Mouse (Mus musculus) hindbrain, embryonic 16.5 days (tissue): ENCODE results near the gene Mindy4. TPM values are rescaled to one million over a fixed set of nuclear protein-coding genes. Genes with fewer than 3 reads are reported as not detected.

ENCODE experiments used
- ATAC-seq: fragments of 200-750 bp; cut with Nextera tagmentation; 2 replicates; pipeline ENCODE4 v1.8.0; 2017; ENCODE audit warnings: moderate TSS enrichment, moderate library complexity
- H3K27ac ChIP-seq: fragments of 300-500 bp; sonication (generic); 2 replicates; pipeline ENCODE4 v1.5.1; 2014; ENCODE audit warnings: low read depth, mild to moderate bottlenecking, control low read depth, low read length, moderate library complexity
- H3K27me3 ChIP-seq: fragments of 300-500 bp; sonication (generic); replicated peaks from 2 replicates; pipeline ENCODE4 v1.6.1; 2014; ENCODE audit warnings: low read length; ENCODE audit not compliant: control insufficient read depth, insufficient read depth
- H3K36me3 ChIP-seq: fragments of 300-500 bp; sonication (generic); 2 replicates; pipeline ENCODE4 v1.6.1; 2014; ENCODE audit warnings: mild to moderate bottlenecking, low read length, moderate library complexity, mixed read lengths; ENCODE audit not compliant: control insufficient read depth, insufficient read depth
- H3K4me1 ChIP-seq: fragments of 300-500 bp; sonication (generic); 2 replicates; pipeline ENCODE4 v1.6.1; 2014; ENCODE audit warnings: low read depth, low read length; ENCODE audit not compliant: control insufficient read depth, insufficient read depth
- H3K4me2 ChIP-seq: fragments of 300-500 bp; sonication (generic); 2 replicates; pipeline ENCODE4 v1.6.1; 2014; ENCODE audit warnings: mild to moderate bottlenecking, low read length, control low read depth, moderate library complexity
- H3K4me3 ChIP-seq: fragments of 300-500 bp; sonication (generic); 2 replicates; pipeline ENCODE4 v1.5.1; 2014; ENCODE audit warnings: mild to moderate bottlenecking, low read length, control low read depth, moderate library complexity
- H3K9ac ChIP-seq: fragments of 300-500 bp; sonication (generic); 2 replicates; pipeline ENCODE4 v1.6.1; 2014; ENCODE audit warnings: low read depth, mild to moderate bottlenecking, control low read depth, low read length, moderate library complexity
- H3K9me3 ChIP-seq: fragments of 300-500 bp; sonication (generic); 2 replicates; pipeline ENCODE4 v1.6.1; 2014; ENCODE audit warnings: mild to moderate bottlenecking, low read length, moderate library complexity; ENCODE audit not compliant: control insufficient read depth
- WGBS: fragments of 180-500 bp; shearing (Covaris S2); extraction: QIAGEN DNeasy Blood & Tissue Kit; methylation state at CpG from one replicate; pipeline ENCODE4 v1.1.7; 2014; 5-methylcytosine and 5-hydroxymethylcytosine counted together
- polyA plus RNA-seq: library from polyadenylated mRNA; unstranded; fragments of >200 nt; fragmentation: Nextera tagmentation; extraction: Ambion mirVana; gene quantifications from 2 replicates; pipeline ENCODE4 v1.2.1, GENCODE M21; 2015

Gene Mindy4
- polyA plus RNA-seq, 1 experiment from 2014 or later, result 13.0 TPM

DNA sequence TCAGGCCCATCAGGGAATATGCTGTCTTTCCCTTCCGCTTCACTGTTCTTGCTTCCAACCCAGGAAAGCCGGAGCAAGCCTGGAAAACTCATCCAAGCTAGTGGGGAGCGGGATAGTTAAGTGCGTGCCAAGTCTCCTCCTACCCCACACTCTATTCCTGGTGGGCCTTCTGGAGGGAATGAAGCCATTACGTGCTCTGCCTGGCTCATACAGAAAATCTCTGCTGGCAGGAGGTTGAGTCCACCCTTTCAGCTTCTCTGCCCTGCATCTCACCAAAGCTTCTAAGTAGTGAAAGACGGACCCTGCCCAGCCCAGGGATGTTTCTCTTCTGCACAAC, 129.6 kb downstream of the Mindy4 start:
- 45% methylated on average over 6 of the region's 6 CpGs for WGBS
- Histone ChIP-seq H3K4me2 (no peak overlapping the region), H3K4me3 (no peak overlapping the region), H3K9me3 (no peaks in the 10 kb centered on the region), H3K27ac (peak overlapping the region; percentile 3), H3K9ac (no peak overlapping the region), H3K36me3 (no peaks in the 10 kb centered on the region), H3K27me3 (no peaks in the 10 kb centered on the region), H3K4me1 (peaks cover 13% of the 10 kb centered on the region)
- ATAC-seq, result peak; percentile 74

GRCm38 (mm10) chr6:55335989-55336514, 132.9 kb downstream of the Mindy4 start, which contains the start of gene Aqp1:
Aqp1 (plus strand) TSS chr6:55336432.
- Histone ChIP-seq H3K9ac (no peak within 1 kb of the TSS), H3K9me3 (no peaks in the 10 kb centered on the region), H3K27me3 (no peaks in the 10 kb centered on the region), H3K4me2 (no peak within 1 kb of the TSS), H3K36me3 (no peaks in the 10 kb centered on the region), H3K4me1 (peaks cover 13% of the 10 kb centered on the region), H3K4me3 (no peak within 1 kb of the TSS), H3K27ac (no peak within 1 kb of the TSS)
- peak; percentile 72 for ATAC-seq
- WGBS, result 29% methylated on average over 12 of the region's 12 CpGs

- peaks cover 9% of the 10 kb centered on the region for H3K4me1 ChIP-seq
- no peak overlapping the region for H3K27ac ChIP-seq
- H3K36me3 ChIP-seq, result no peaks in the 10 kb centered on the region
- H3K4me3 ChIP-seq, result no peak overlapping the region
- H3K4me2 ChIP-seq, result no peak overlapping the region
- 83% methylated on average over 5 of the region's 5 CpGs for WGBS
- ATAC-seq, result no peak
- H3K9ac ChIP-seq, result no peak overlapping the region
- no peaks in the 10 kb centered on the region for H3K9me3 ChIP-seq
- no peaks in the 10 kb centered on the region for H3K27me3 ChIP-seq
These were observed 134.1 kb downstream of the Mindy4 start for GRCm38 (mm10) chr6:55337242-55337641.

DNA sequence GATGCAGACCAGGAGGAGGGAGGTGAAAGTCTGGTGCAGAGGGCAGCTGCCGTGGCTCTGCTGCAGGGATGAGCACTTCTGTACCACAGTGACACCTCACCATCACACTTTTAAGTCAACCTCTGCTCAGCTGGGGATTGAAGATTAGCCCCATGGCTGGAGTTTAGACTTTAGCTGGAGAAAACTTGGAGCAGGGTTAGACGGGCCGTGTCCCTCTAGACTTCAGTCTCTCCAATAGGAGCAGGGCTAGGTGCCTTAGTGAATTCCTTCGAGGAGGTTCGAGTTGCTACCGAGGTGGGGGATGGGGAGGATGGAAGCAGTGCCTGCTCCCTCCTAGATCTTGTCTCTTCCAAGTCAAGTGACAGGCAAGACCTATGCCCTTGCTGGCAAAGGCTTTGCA, 134.9 kb downstream of the Mindy4 start:
- H3K27me3 ChIP-seq, result no peaks in the 10 kb centered on the region
- no peaks in the 10 kb centered on the region for H3K36me3 ChIP-seq
- H3K4me1 ChIP-seq, result peaks cover 6% of the 10 kb centered on the region; the same call in 1 of the 2 replicates
- no peak overlapping the region for H3K9ac ChIP-seq
- no peaks in the 10 kb centered on the region for H3K9me3 ChIP-seq
- no peak overlapping the region for H3K4me2 ChIP-seq
- WGBS, result 58% methylated on average over 6 of the region's 6 CpGs
- H3K4me3 ChIP-seq, result no peak overlapping the region
- H3K27ac ChIP-seq, result no peak overlapping the region
- ATAC-seq, result no peak

DNA sequence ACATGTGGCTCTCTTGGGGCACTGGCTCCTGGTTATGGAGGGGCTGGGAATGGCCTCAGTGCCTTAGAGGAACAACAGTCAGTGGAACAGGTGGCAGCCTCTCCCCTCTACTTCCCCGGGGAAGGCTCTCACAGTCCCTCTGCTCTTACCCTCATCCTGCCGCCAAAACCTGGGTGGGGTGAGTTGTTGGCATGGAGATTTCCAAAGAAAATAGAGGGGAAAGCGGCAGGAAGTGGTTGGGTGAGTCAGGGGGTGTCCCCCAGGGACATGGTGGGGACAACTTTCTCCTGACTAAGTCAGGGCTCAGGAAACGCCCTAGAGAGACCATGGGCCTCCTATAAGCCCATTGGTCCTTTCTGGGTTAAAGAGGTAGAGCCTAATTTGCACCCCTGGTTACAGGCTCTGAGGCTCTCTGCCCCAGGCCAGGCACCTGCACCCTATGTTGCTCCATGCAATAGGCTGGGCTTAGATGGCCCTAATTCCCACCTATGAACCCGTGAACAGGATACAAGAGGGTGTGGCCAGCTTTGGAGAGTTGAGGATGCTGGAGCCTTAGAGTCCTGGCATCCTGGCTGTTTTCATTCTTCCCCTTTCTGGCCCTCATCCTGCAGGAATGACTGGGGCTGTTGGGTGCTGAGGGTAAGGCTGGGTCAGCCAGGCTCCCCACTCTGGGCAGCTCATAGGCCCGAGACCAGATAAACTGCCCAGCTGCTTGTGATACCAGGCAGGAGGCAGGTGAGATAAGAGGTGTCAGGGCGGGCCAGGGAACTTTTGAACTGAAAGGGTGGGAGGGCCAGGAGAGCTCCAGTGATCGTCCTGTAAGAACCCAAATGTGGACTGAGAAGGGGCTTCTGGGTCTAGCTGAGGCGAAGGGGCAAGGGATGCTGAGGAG, 136.0 kb downstream of the Mindy4 start:
- H3K36me3 ChIP-seq, result no peaks in the 10 kb centered on the region
- no peaks in the 10 kb centered on the region for H3K9me3 ChIP-seq
- 84% methylated on average over 9 of the region's 9 CpGs for WGBS
- no peak overlapping the region for H3K4me2 ChIP-seq
- ATAC-seq, result no peak
- H3K9ac ChIP-seq, result no peak overlapping the region
- H3K4me1 ChIP-seq, result peaks cover 6% of the 10 kb centered on the region; the same call in 1 of the 2 replicates
- H3K27me3 ChIP-seq, result no peaks in the 10 kb centered on the region
- H3K4me3 ChIP-seq, result no peak overlapping the region
- no peak overlapping the region for H3K27ac ChIP-seq

GRCm38 (mm10) chr6:55341688-55342087, 138.5 kb downstream of the Mindy4 start:
- ATAC-seq, result no peak
- 36% methylated on average over 5 of the region's 5 CpGs for WGBS
- Histone ChIP-seq H3K9me3 (no peaks in the 10 kb centered on the region), H3K4me2 (no peak overlapping the region), H3K27me3 (no peaks in the 10 kb centered on the region), H3K4me3 (no peak overlapping the region), H3K27ac (no peak overlapping the region), H3K9ac (no peak overlapping the region), H3K36me3 (no peaks in the 10 kb centered on the region), H3K4me1 (peaks cover 4% of the 10 kb centered on the region; the same call in 1 of the 2 replicates)

DNA sequence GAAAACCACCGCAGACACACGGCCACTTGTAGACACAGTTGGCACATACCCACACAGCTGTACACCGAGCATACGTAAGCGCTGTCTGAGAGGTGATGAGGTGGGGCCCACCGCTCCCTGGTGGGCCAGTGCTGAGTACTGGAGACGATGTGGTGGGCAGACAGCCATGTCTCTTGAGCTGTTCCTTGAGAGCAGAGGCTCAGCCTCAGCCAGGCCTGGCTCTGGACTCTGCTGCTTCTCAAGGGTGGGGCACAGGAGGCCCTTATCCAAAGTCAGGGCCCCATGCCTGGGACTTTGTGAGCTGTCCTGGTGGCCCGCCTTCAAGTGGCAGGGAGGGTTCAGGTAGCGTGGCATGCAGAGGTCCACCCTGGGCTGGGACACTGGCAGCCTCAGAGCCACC, 139.1 kb downstream of the Mindy4 start:
- Histone ChIP-seq H3K36me3 (no peaks in the 10 kb centered on the region), H3K4me3 (no peak overlapping the region), H3K27ac (no peak overlapping the region), H3K4me2 (no peak overlapping the region), H3K9ac (no peak overlapping the region), H3K4me1 (peaks cover 4% of the 10 kb centered on the region; the same call in 1 of the 2 replicates), H3K27me3 (no peaks in the 10 kb centered on the region), H3K9me3 (no peaks in the 10 kb centered on the region)
- ATAC-seq, result peak; percentile 24
- 64% methylated on average over 9 of the region's 9 CpGs for WGBS

GRCm38 (mm10) chr6:55343446-55343845, 140.3 kb downstream of the Mindy4 start:
- no peak for ATAC-seq
- Histone ChIP-seq H3K9ac (no peak overlapping the region), H3K4me1 (peaks cover 4% of the 10 kb centered on the region; the same call in 1 of the 2 replicates), H3K9me3 (no peaks in the 10 kb centered on the region), H3K4me3 (no peak overlapping the region), H3K36me3 (no peaks in the 10 kb centered on the region), H3K27me3 (no peaks in the 10 kb centered on the region), H3K4me2 (no peak overlapping the region), H3K27ac (no peak overlapping the region)
- 84% methylated on average over 10 of the region's 10 CpGs for WGBS

DNA sequence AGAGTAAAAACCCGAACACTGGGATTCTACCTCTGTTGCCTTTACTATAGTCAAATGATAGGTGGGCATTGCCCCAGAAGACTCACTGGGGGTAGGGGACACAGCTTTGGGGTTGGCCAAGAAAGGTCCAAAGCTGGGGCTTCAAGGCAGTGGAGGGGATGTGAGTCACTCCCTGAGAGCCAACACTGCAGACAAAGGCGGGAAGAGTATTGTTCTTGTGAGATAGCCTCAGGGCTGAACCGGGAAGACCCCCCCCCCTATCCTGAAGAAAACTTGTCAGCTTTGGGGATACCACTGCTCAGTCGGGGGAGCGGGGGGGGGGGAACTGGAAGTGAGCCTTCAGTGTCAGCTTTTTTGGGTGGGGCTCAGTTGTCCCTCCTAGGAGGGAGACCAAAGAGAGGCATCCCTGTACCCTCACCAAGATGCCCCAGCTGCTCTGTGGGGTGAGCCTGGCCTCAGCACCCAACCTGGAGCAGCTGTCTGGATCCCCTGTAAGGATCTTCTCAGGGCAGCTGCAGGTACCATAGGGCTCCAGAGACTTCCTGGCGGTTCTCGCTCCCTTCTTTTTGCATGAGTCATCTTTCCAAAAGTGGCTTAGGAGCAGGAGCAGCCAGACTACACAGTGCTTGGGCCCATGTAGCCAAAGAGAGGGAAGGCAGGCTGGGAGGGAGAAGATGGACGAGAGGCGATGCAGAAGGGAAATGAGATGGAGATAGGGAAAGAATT, 141.3 kb downstream of the Mindy4 start:
- Histone ChIP-seq H3K9ac (no peak overlapping the region), H3K36me3 (no peaks in the 10 kb centered on the region), H3K9me3 (no peaks in the 10 kb centered on the region), H3K4me2 (no peak overlapping the region), H3K4me3 (no peak overlapping the region), H3K27me3 (no peaks in the 10 kb centered on the region), H3K4me1 (peaks cover 4% of the 10 kb centered on the region; the same call in 1 of the 2 replicates), H3K27ac (no peak overlapping the region)
- ATAC-seq, result no peak
- 88% methylated on average over 9 of the region's 9 CpGs for WGBS
